Mouse (Mus musculus) E14TG2a.4 (cell line): ENCODE measurements around the gene Atp5l.

ENCODE experiments used
- CTCF ChIP-seq: conservative IDR thresholded peaks from 2 replicates; pipeline ENCODE4 v1.5.1; 2014; ENCODE audit warnings: low read length
- NANOG ChIP-seq: IDR thresholded peaks from 2 replicates; pipeline ENCODE4 v1.6.1; 2014; ENCODE audit warnings: borderline replicate concordance, low read length, mixed read lengths
- POU5F1 ChIP-seq: IDR thresholded peaks from 2 replicates; pipeline ENCODE4 v1.6.1; 2014; ENCODE audit warnings: low read length, borderline replicate concordance

DNA sequence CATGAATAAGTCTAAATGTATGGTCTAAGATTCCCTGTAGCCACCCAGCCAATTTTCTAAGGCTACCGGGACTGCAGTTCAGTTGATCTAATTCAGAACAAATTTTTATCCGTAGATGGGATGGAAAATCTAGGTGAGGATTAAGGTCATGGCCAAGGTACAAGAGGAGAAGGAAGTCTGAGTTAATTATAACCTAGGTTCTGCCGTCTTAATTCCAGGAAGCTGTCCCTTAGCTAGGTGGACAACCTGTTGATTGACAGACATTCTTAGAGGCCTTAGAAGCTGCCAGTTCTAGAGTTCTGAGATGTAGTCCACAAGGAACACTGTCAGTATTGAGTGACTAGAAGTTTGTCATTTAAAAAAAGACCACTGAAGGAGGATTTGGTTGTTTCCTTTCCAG, 20.8 kb downstream of the Atp5l start:
- no peak for TF ChIP-seq CTCF
- no peak for TF ChIP-seq NANOG
- TF ChIP-seq POU5F1: no peak
